Mouse (Mus musculus) liver, postnatal 0 days (tissue): Measurements from ENCODE around the gene Fryl.

Source experiments
- CTCF ChIP-seq: sonication (generic); IDR thresholded peaks from 2 replicates; pipeline ENCODE4 v1.5.1; 2016; ENCODE audit warnings: antibody characterized with exemption, low read depth
- EP300 ChIP-seq: IDR thresholded peaks from 2 replicates; pipeline ENCODE4 v1.6.1; 2016; ENCODE audit warnings: antibody characterized with exemption, low read depth, mild to moderate bottlenecking

GRCm38 (mm10) chr5:73194083-73194570 is 62.3 kb downstream of the Fryl start:
- TF ChIP-seq CTCF (peak; percentile 77), EP300 (0 out of 2 replicates have a peak, but pooled peaks have one; percentile 11)
